Comparison of ENCODE assay signal across 8 mouse cellular contexts in genomic region chr17:65884061-65884669, GRCm38 (mm10). TPM values are rescaled to one million over a fixed set of nuclear protein-coding genes. Genes with fewer than 3 reads are reported as not detected.
A peak's percentile ranks its signal among the peaks of the same experiment; 100 is the strongest.
DNase-seq lines count a peak whose midpoint lies in the region; ATAC-seq and TF ChIP-seq lines count a peak whose summit lies in the region.

No protein-coding gene starts in this region.

- peak overlapping the region; percentile 97 for H3K4me3 ChIP-seq in forebrain, embryonic 12.5 days (replicated peaks)
- H3K4me3 ChIP-seq in liver, embryonic 15.5 days (replicated peaks), result peak overlapping the region; percentile 98
- peak overlapping the region; percentile 82 for H3K4me3 ChIP-seq in olfactory bulb, adult 2 months (ENCODE audit: insufficient read depth, low read depth, low read length)

- intact Hi-C loops in left cerebral cortex, postnatal 36 days (cut with DNase I), result loop anchor here (5.0 kb wide), 1 partner anchor 218 kb away; the partner anchor contains the start of gene Ndufv2

- WGBS in forebrain, embryonic 12.5 days, result 1% methylated on average over 56 of the region's 56 CpGs
- under 1% methylated on average over 38 of the region's 56 CpGs for WGBS in liver, embryonic 15.5 days (ENCODE audit: insufficient replicate concordance)
- WGBS in olfactory bulb, adult 2 months, result under 1% methylated on average over 55 of the region's 56 CpGs

- no peaks in the 10 kb centered on the region for H3K36me3 ChIP-seq in forebrain, embryonic 12.5 days (replicated peaks)
- H3K36me3 ChIP-seq in liver, embryonic 15.5 days (replicated peaks), result no peaks in the 10 kb centered on the region

- TF ChIP-seq CTCF in olfactory bulb, adult 2 months (IDR thresholded peaks at IDR 0.05; ENCODE audit: insufficient read depth, low read depth, low read length), result no peak

- peaks cover 20% of the 10 kb centered on the region for H3K4me1 ChIP-seq in forebrain, embryonic 12.5 days
- peaks cover 45% of the 10 kb centered on the region for H3K4me1 ChIP-seq in liver, embryonic 15.5 days (replicated peaks)
- 0 out of 2 replicates have a peak, but pooled peaks cover 2% of the 10 kb centered on the region for H3K4me1 ChIP-seq in olfactory bulb, adult 2 months (ENCODE audit: control insufficient read depth, insufficient read depth, low read length)

- no peaks in the 10 kb centered on the region for H3K9me3 ChIP-seq in forebrain, embryonic 12.5 days
- no peaks in the 10 kb centered on the region for H3K9me3 ChIP-seq in liver, embryonic 15.5 days (replicated peaks)

- ATAC-seq in forebrain, embryonic 12.5 days (ENCODE audit: low FRiP score), result peak; percentile 57
- peak; percentile 17 for ATAC-seq in liver, embryonic 15.5 days (ENCODE audit: insufficient read depth)

- peak overlapping the region; percentile 92 for H3K9ac ChIP-seq in forebrain, embryonic 12.5 days
- H3K9ac ChIP-seq in liver, embryonic 15.5 days, result peak overlapping the region; percentile 95

- peak; percentile 25 to 45 for DNase-seq in left cerebral cortex, adult 18-20 months (ENCODE audit: low spot score in 2 of 2)
- DNase-seq in left cerebral cortex, postnatal 36 days (ENCODE audit: low spot score in 2 of 2), result no peak
- DNase-seq in ZHBTc4 (ENCODE audit: low read depth, low spot score), result peak; percentile 71
- DNase-seq in induced T-regulatory cell, adult 2 months (ENCODE audit: low read depth), result peak; percentile 50
- no peak for DNase-seq in urinary bladder, adult 18-20 months (ENCODE audit: low spot score in 2 of 2)

- no peak for TF ChIP-seq POLR2A in olfactory bulb, adult 2 months (IDR thresholded peaks at IDR 0.05; ENCODE audit: insufficient read depth, low read depth, low read length)

- peak overlapping the region; percentile 93 for H3K27ac ChIP-seq in forebrain, embryonic 12.5 days
- H3K27ac ChIP-seq in liver, embryonic 15.5 days (replicated peaks), result peak overlapping the region; percentile 97
- peak overlapping the region; percentile 54; the same call in 1 of the 2 replicates for H3K27ac ChIP-seq in olfactory bulb, adult 2 months (ENCODE audit: insufficient read depth, low read depth, low read length)

- H3K4me2 ChIP-seq in forebrain, embryonic 12.5 days, result peak overlapping the region; percentile 95
- H3K4me2 ChIP-seq in liver, embryonic 15.5 days, result peak overlapping the region; percentile 82

- H3K27me3 ChIP-seq in forebrain, embryonic 12.5 days, result no peaks in the 10 kb centered on the region
- no peaks in the 10 kb centered on the region for H3K27me3 ChIP-seq in liver, embryonic 15.5 days

RNA-seq across cellular contexts. Expression of gene Ralbp1, which starts 1.4 kb away (rescaled TPM):
- total RNA-seq in left cerebral cortex, adult 18-20 months (2021), result 10 to 100 TPM; 66.9 to 74.0 TPM
- total RNA-seq in left cerebral cortex, postnatal 36 days (2021), result 10 to 100 TPM; 62.1 to 64.0 TPM
- 39.6 and 43.9 TPM in 2 replicates for polyA plus RNA-seq in forebrain, embryonic 12.5 days (2016; fragmentation: Nextera tagmentation; extraction: Ambion mirVana)
- 38.8 and 42.1 TPM in 2 replicates for polyA plus RNA-seq in liver, embryonic 15.5 days (2015; fragmentation: Nextera tagmentation; extraction: Ambion mirVana)
- not detected in 2 replicates for polyA plus RNA-seq in olfactory bulb, adult 2 months (2012; ENCODE audit: insufficient read depth, insufficient read length, low replicate concordance, missing spikeins)

Comparison
In these comparisons a context has a peak if more than half of its experiments do, and no peak if none do; other contexts are left out.
1. DNase-seq: peak in left cerebral cortex, adult 18-20 months (2 of 2), ZHBTc4 (single experiment) and induced T-regulatory cell, adult 2 months (single experiment); none in left cerebral cortex, postnatal 36 days (0 of 2) and urinary bladder, adult 18-20 months (0 of 2).
2. RNA of gene Ralbp1, which starts 1.4 kb away (polyA plus RNA-seq): 39.6 to 43.9 TPM in forebrain, embryonic 12.5 days and 38.8 to 42.1 TPM in liver, embryonic 15.5 days; not detected in olfactory bulb, adult 2 months; every median in the first group is over 10 times any median in the second.
3. Peak in every context shown above with its lines, with median percentiles within 50 percentile points of each other: H3K27ac ChIP-seq and H3K4me3 ChIP-seq.